Mouse (Mus musculus): Measurements from ENCODE around the gene Ddx49. TPM values are rescaled to one million over a fixed set of nuclear protein-coding genes. Genes with fewer than 3 reads are reported as not detected.

The Ddx49 gene
- total and polyA plus RNA-seq, 2 experiments from 2014 or later, result 46.6 to 49.3 TPM

- no peak for TF ChIP-seq CTCF (IDR thresholded peaks at IDR 0.05; ENCODE audit: low read depth)
- Histone ChIP-seq H3K9ac (no peak overlapping the region), H3K4me3 (ENCODE audit: low read depth, low read length) (no peak overlapping the region), H3K27ac (ENCODE audit: low read depth, low read length) (no peak overlapping the region), H3K27me3 (ENCODE audit: insufficient read depth, low read length) (no peaks in the 10 kb centered on the region), H3K4me1 (ENCODE audit: insufficient read depth) (peaks cover 13% of the 10 kb centered on the region), H3K4me2 (ENCODE audit: low read depth) (no peak overlapping the region), H3K9me3 (ENCODE audit: low read length) (no peaks in the 10 kb centered on the region), H3K36me3 (ENCODE audit: insufficient read depth) (peaks cover 47% of the 10 kb centered on the region)
- WGBS, result 90% methylated on average over 3 of the region's 3 CpGs
- DNase-seq (no peak), ATAC-seq (no peak)
Measured at GRCm38 (mm10) chr8:70300881-70301280, 1.4 kb downstream of the Ddx49 start.

- WGBS, result 67% methylated on average over 5 of the region's 5 CpGs
- no peaks in the 10 kb centered on the region for H3K9me3 ChIP-seq (ENCODE audit: low read length)
- ATAC-seq (0 out of 2 replicates have a peak, but pooled peaks have one; percentile 4), DNase-seq (no peak)
- no peaks in the 10 kb centered on the region for H3K27me3 ChIP-seq (ENCODE audit: insufficient read depth, low read length)
- peaks cover 79% of the 10 kb centered on the region for H3K36me3 ChIP-seq (ENCODE audit: insufficient read depth)
- H3K27ac ChIP-seq (ENCODE audit: low read depth, low read length), result no peak overlapping the region
- H3K4me2 ChIP-seq (ENCODE audit: low read depth), result no peak overlapping the region
- TF ChIP-seq CTCF (IDR thresholded peaks at IDR 0.05; ENCODE audit: low read depth), result no peak
- no peaks in the 10 kb centered on the region for H3K4me1 ChIP-seq (ENCODE audit: insufficient read depth)
- H3K4me3 ChIP-seq (ENCODE audit: low read depth, low read length), result no peak overlapping the region
- H3K9ac ChIP-seq, result no peak overlapping the region
Measured at GRCm38 (mm10) chr8:70293988-70294405, 8.3 kb downstream of the Ddx49 start.

- Histone ChIP-seq H3K4me3 (ENCODE audit: low read depth, low read length) (no peak overlapping the region), H3K36me3 (ENCODE audit: insufficient read depth) (peaks cover 27% of the 10 kb centered on the region), H3K27ac (ENCODE audit: low read depth, low read length) (no peak overlapping the region), H3K27me3 (ENCODE audit: insufficient read depth, low read length) (no peaks in the 10 kb centered on the region), H3K4me1 (ENCODE audit: insufficient read depth) (no peaks in the 10 kb centered on the region), H3K9me3 (ENCODE audit: low read length) (no peaks in the 10 kb centered on the region), H3K9ac (no peak overlapping the region), H3K4me2 (ENCODE audit: low read depth) (no peak overlapping the region)
- TF ChIP-seq CTCF (IDR thresholded peaks at IDR 0.05; ENCODE audit: low read depth), result peak; percentile 34
- no peak for DNase-seq
- WGBS, result 90% methylated on average over 8 of the region's 8 CpGs
- ATAC-seq, result no peak
Measured at GRCm38 (mm10) chr8:70286737-70287136, 15.6 kb downstream of the Ddx49 start.

GRCm38 (mm10) chr8:70285304-70285703, 17.0 kb downstream of the Ddx49 start:
- DNase-seq (no peak), ATAC-seq (no peak)
- no peaks in the 10 kb centered on the region for H3K4me1 ChIP-seq (ENCODE audit: insufficient read depth)
- peaks cover 14% of the 10 kb centered on the region; the same call in 1 of the 2 replicates for H3K36me3 ChIP-seq (ENCODE audit: insufficient read depth)
- H3K4me3 ChIP-seq (ENCODE audit: low read depth, low read length), result no peak overlapping the region
- H3K9ac ChIP-seq, result no peak overlapping the region
- H3K27me3 ChIP-seq (ENCODE audit: insufficient read depth, low read length), result no peaks in the 10 kb centered on the region
- 96% methylated on average over 15 of the region's 15 CpGs for WGBS
- H3K27ac ChIP-seq (ENCODE audit: low read depth, low read length), result no peak overlapping the region
- no peaks in the 10 kb centered on the region for H3K9me3 ChIP-seq (ENCODE audit: low read length)
- no peak overlapping the region for H3K4me2 ChIP-seq (ENCODE audit: low read depth)
- no peak for TF ChIP-seq CTCF (IDR thresholded peaks at IDR 0.05; ENCODE audit: low read depth)

GRCm38 (mm10) chr8:70284421-70284820, 17.9 kb downstream of the Ddx49 start:
- no peaks in the 10 kb centered on the region for H3K27me3 ChIP-seq (ENCODE audit: insufficient read depth, low read length)
- H3K4me3 ChIP-seq (ENCODE audit: low read depth, low read length), result no peak overlapping the region
- no peaks in the 10 kb centered on the region for H3K9me3 ChIP-seq (ENCODE audit: low read length)
- peaks cover 14% of the 10 kb centered on the region; the same call in 1 of the 2 replicates for H3K36me3 ChIP-seq (ENCODE audit: insufficient read depth)
- 0 out of 2 replicates have a peak overlapping the region, but pooled peaks have one; percentile 89 for H3K4me2 ChIP-seq (ENCODE audit: low read depth)
- no peak for TF ChIP-seq CTCF (IDR thresholded peaks at IDR 0.05; ENCODE audit: low read depth)
- H3K4me1 ChIP-seq (ENCODE audit: insufficient read depth), result no peaks in the 10 kb centered on the region
- no peak overlapping the region for H3K9ac ChIP-seq
- no peak overlapping the region for H3K27ac ChIP-seq (ENCODE audit: low read depth, low read length)
- 83% methylated on average over 5 of the region's 5 CpGs for WGBS
- no peak for ATAC-seq
- DNase-seq, result no peak

GRCm38 (mm10) chr8:70283136-70284077, 18.9 kb downstream of the Ddx49 start:
- ATAC-seq, result peak; percentile 63

GRCm38 (mm10) chr8:70282603-70283135, 19.6 kb downstream of the Ddx49 start, which contains the start of gene Homer3:
Homer3 (plus strand) TSS chr8:70282827.
- peaks cover 13% of the 10 kb centered on the region; the same call in 1 of the 2 replicates for H3K36me3 ChIP-seq (ENCODE audit: insufficient read depth)
- peak within 1 kb of the TSS; percentile 89 for H3K4me2 ChIP-seq (ENCODE audit: low read depth)
- DNase-seq (peak; percentile 86), ATAC-seq (peak; percentile 90)
- WGBS, result 5% methylated on average over 35 of the region's 36 CpGs
- no peaks in the 10 kb centered on the region for H3K9me3 ChIP-seq (ENCODE audit: low read length)
- no peaks in the 10 kb centered on the region for H3K27me3 ChIP-seq (ENCODE audit: insufficient read depth, low read length)
- peak within 1 kb of the TSS; percentile 75 for H3K4me3 ChIP-seq (ENCODE audit: low read depth, low read length)
- H3K4me1 ChIP-seq (ENCODE audit: insufficient read depth), result no peaks in the 10 kb centered on the region
- peak within 1 kb of the TSS; percentile 79 for H3K9ac ChIP-seq
- peak within 1 kb of the TSS; percentile 35; the same call in 1 of the 2 replicates for H3K27ac ChIP-seq (ENCODE audit: low read depth, low read length)
- TF ChIP-seq CTCF (IDR thresholded peaks at IDR 0.05; ENCODE audit: low read depth), result peak; percentile 90

More at GRCm38 (mm10) chr8:70283136-70284077, 18.9 kb downstream of the Ddx49 start:
- no peaks in the 10 kb centered on the region for H3K4me1 ChIP-seq (ENCODE audit: insufficient read depth)
- peak; percentile 38 for DNase-seq
- no peaks in the 10 kb centered on the region for H3K9me3 ChIP-seq (ENCODE audit: low read length)
- peak overlapping the region; percentile 35; the same call in 1 of the 2 replicates for H3K27ac ChIP-seq (ENCODE audit: low read depth, low read length)
- H3K27me3 ChIP-seq (ENCODE audit: insufficient read depth, low read length), result no peaks in the 10 kb centered on the region
- no peak for TF ChIP-seq CTCF (IDR thresholded peaks at IDR 0.05; ENCODE audit: low read depth)
- peaks cover 14% of the 10 kb centered on the region; the same call in 1 of the 2 replicates for H3K36me3 ChIP-seq (ENCODE audit: insufficient read depth)
- WGBS, result 5% methylated on average over 53 of the region's 55 CpGs
- H3K4me2 ChIP-seq (ENCODE audit: low read depth), result peak overlapping the region; percentile 89
- peak overlapping the region; percentile 75 for H3K4me3 ChIP-seq (ENCODE audit: low read depth, low read length)
- H3K9ac ChIP-seq, result peak overlapping the region; percentile 79
